Comparison of ENCODE assay signal across 10 mouse cellular contexts in genomic region chr17:13009887-13010286, GRCm38 (mm10). TPM values are rescaled to one million over a fixed set of nuclear protein-coding genes. Genes with fewer than 3 reads are reported as not detected.
A peak's percentile ranks its signal among the peaks of the same experiment; 100 is the strongest.
DNase-seq lines count a peak whose midpoint lies in the region; ATAC-seq and TF ChIP-seq lines count a peak whose summit lies in the region.
"Had no signal": no experiment of that assay in that cellular context is flagged by ENCODE, and none has a peak within 500 bp of the region (broad histone marks: within the 10 kb centered on the region; RNA-seq: fewer than 3 reads in every experiment).

No protein-coding gene starts in this region.

- intact Hi-C loops in heart, adult 2 months (cut with DNase I): loop anchor here (1.0 to 5.0 kb wide), 3 partner anchors 50 to 128 kb away; partner anchors contain the start of genes Acat2 and Mrpl18

- H3K27me3 ChIP-seq in heart, adult 2 months (ENCODE audit: control insufficient read depth, insufficient read depth, low read length): no peaks in the 10 kb centered on the region
- H3K27me3 ChIP-seq in heart, embryonic 10.5 days (ENCODE audit: insufficient read depth, poor library complexity, severe bottlenecking): no peaks in the 10 kb centered on the region
- H3K27me3 ChIP-seq: embryonic facial prominence, embryonic 15.5 days had no signal

- no peak overlapping the region for H3K27ac ChIP-seq in heart, adult 2 months
- H3K27ac ChIP-seq in heart, embryonic 10.5 days: no peak overlapping the region
- H3K27ac ChIP-seq: embryonic facial prominence, embryonic 15.5 days had no signal

- no peak for TF ChIP-seq POLR2A in heart, adult 2 months (IDR thresholded peaks at IDR 0.05; ENCODE audit: insufficient read depth, low read depth, low read length)

- peaks cover 3% of the 10 kb centered on the region; the same call in 1 of the 2 replicates for H3K4me1 ChIP-seq in heart, adult 2 months (ENCODE audit: control insufficient read depth, insufficient read depth, low read length)
- peaks cover 14% of the 10 kb centered on the region for H3K4me1 ChIP-seq in heart, embryonic 10.5 days

- peaks cover 13% of the 10 kb centered on the region for H3K36me3 ChIP-seq in heart, adult 2 months (ENCODE audit: control insufficient read depth, insufficient read depth, low read length)
- H3K36me3 ChIP-seq in heart, embryonic 10.5 days: peaks cover 42% of the 10 kb centered on the region

- TF ChIP-seq CTCF in heart, adult 2 months (IDR thresholded peaks at IDR 0.05): peak; percentile 83

- H3K9ac ChIP-seq in heart, adult 2 months (ENCODE audit: low read depth, low read length): no peak overlapping the region
- H3K9ac ChIP-seq: embryonic facial prominence, embryonic 15.5 days had no signal

- 12% methylated on average over 3 of the region's 3 CpGs for WGBS in heart, adult 2 months
- 50% methylated on average over 3 of the region's 3 CpGs for WGBS in heart, embryonic 10.5 days

- no peak for TF ChIP-seq EP300 in heart, adult 2 months (IDR thresholded peaks at IDR 0.05; ENCODE audit: insufficient read depth, low read depth, low read length)

- no peaks in the 10 kb centered on the region for H3K9me3 ChIP-seq in heart, embryonic 10.5 days
- H3K9me3 ChIP-seq: embryonic facial prominence, embryonic 15.5 days had no signal

- peak overlapping the region; percentile 23; the same call in 1 of the 2 replicates for H3K4me3 ChIP-seq in heart, adult 2 months
- no peak overlapping the region for H3K4me3 ChIP-seq in heart, embryonic 10.5 days
- H3K4me3 ChIP-seq: embryonic facial prominence, embryonic 15.5 days had no signal

- peak; percentile 33 to 59; a peak in 2 of 4 replicates for ATAC-seq in hematopoietic stem cell, adult 5-6 weeks (replicated peaks in 1 of 2; ENCODE audit: insufficient read depth in 1 of 2, low FRiP score in 2 of 2, low TSS enrichment in 1 of 2, low read depth in 1 of 2, poor library complexity in 2 of 2, severe bottlenecking in 2 of 2)

- peak in 1 of 2 experiments; percentile 29 for DNase-seq in heart, adult 2 months
- DNase-seq in heart, embryonic 10.5 days (ENCODE audit: low spot score): no peak
- peak; percentile 30 for DNase-seq in right cerebral cortex, adult 18-20 months
- no peak for DNase-seq in right cerebral cortex, postnatal 4 days
- peak; percentile 80 for DNase-seq in brain, adult 2 months (ENCODE audit: low read depth, low spot score)
- peak; percentile 82 for DNase-seq in retina, embryonic 14.5 days (ENCODE audit: low spot score)
- DNase-seq in urinary bladder, postnatal 14 days (ENCODE audit: low spot score): no peak

- H3K79me2 ChIP-seq in heart, adult 2 months (replicated peaks; ENCODE audit: control insufficient read depth, insufficient read depth, low read length): no peaks in the 10 kb centered on the region

RNA-seq across cellular contexts. Expression of gene Sod2, which starts 3.2 kb away (rescaled TPM):
- total RNA-seq in heart, adult 2 months (2021): 1,000 to 10,000 TPM in 1 of 2 experiments, 100 to 1,000 TPM in 1; 961 to 1,111 TPM
- 895 and 1,105 TPM in 2 replicates for polyA plus RNA-seq in heart, adult 2 months (2012; rRNA removed)
- 213 and 293 TPM in 2 replicates for polyA plus RNA-seq in heart, embryonic 10.5 days (2016; fragmentation: Nextera tagmentation; extraction: Ambion mirVana)
- total RNA-seq in hematopoietic stem cell, adult 5-6 weeks (2017): 54.6 and 73.5 TPM in 2 replicates

RNA-seq across cellular contexts. Expression of gene Wtap, which starts 15.9 kb away (rescaled TPM):
- total RNA-seq in heart, adult 2 months (2021): 10 to 100 TPM; 30.7 to 34.0 TPM
- polyA plus RNA-seq in heart, adult 2 months (2012; rRNA removed): 12.3 and 24.2 TPM in 2 replicates
- 74.4 and 87.6 TPM in 2 replicates for polyA plus RNA-seq in heart, embryonic 10.5 days (2016; fragmentation: Nextera tagmentation; extraction: Ambion mirVana)
- 271 and 460 TPM in 2 replicates for total RNA-seq in hematopoietic stem cell, adult 5-6 weeks (2017)

RNA-seq across cellular contexts. Expression of gene Gpr31b, which starts 42.2 kb away (rescaled TPM):
- under 1 TPM in 1 of 2 experiments, not detected in 1; 0.32 TPM for total RNA-seq in heart, adult 2 months (2021)
- polyA plus RNA-seq in heart, adult 2 months (2012; rRNA removed): 0.31 TPM in 1 of 2 replicates, not detected in the other
- not detected in 2 replicates for polyA plus RNA-seq in heart, embryonic 10.5 days (2016; fragmentation: Nextera tagmentation; extraction: Ambion mirVana)
- not detected in 2 replicates for total RNA-seq in hematopoietic stem cell, adult 5-6 weeks (2017)
- polyA plus RNA-seq: embryonic facial prominence, embryonic 15.5 days; lung, embryonic 16.5 days had no signal

RNA-seq across cellular contexts. Expression of gene Acat2, which starts 49.3 kb away (rescaled TPM):
- 1 to 10 TPM; 5.7 to 6.9 TPM for total RNA-seq in heart, adult 2 months (2021)
- 6.5 and 6.6 TPM in 2 replicates for polyA plus RNA-seq in heart, adult 2 months (2012; rRNA removed)
- polyA plus RNA-seq in heart, embryonic 10.5 days (2016; fragmentation: Nextera tagmentation; extraction: Ambion mirVana): 95.8 and 146 TPM in 2 replicates
- total RNA-seq in hematopoietic stem cell, adult 5-6 weeks (2017): 16.2 and 19.1 TPM in 2 replicates

RNA-seq across cellular contexts. Expression of gene Tcp10b, which starts 51.0 kb away (rescaled TPM):
- total RNA-seq in heart, adult 2 months (2021): not detected
- polyA plus RNA-seq in heart, adult 2 months (2012; rRNA removed): 0.06 and 0.09 TPM in 2 replicates
- 0.17 TPM in 1 of 2 replicates, not detected in the other for polyA plus RNA-seq in heart, embryonic 10.5 days (2016; fragmentation: Nextera tagmentation; extraction: Ambion mirVana)
- total RNA-seq in hematopoietic stem cell, adult 5-6 weeks (2017): not detected in 2 replicates

Comparison
In these comparisons a context has a peak if more than half of its experiments do, and no peak if none do; other contexts are left out.
1. DNase-seq: peak in right cerebral cortex, adult 18-20 months (single experiment), brain, adult 2 months (single experiment) and retina, embryonic 14.5 days (single experiment); none in heart, embryonic 10.5 days (single experiment), right cerebral cortex, postnatal 4 days (single experiment) and urinary bladder, postnatal 14 days (single experiment).
2. RNA of gene Sod2, which starts 3.2 kb away (total RNA-seq): 961 to 1,111 TPM in heart, adult 2 months; 54.6 to 73.5 TPM in hematopoietic stem cell, adult 5-6 weeks; every median in the first group is over 10 times any median in the second.